Mouse (Mus musculus) midbrain, embryonic 12.5 days (tissue): ENCODE data around the gene Sidt1. TPM values are rescaled to one million over a fixed set of nuclear protein-coding genes. Genes with fewer than 3 reads are reported as not detected.

Source experiments
- ATAC-seq: fragments of 200-750 bp; cut with Nextera tagmentation; 2 replicates; pipeline ENCODE4 v1.8.0; 2017; ENCODE audit warnings: low read depth, moderate TSS enrichment, moderate library complexity; ENCODE audit not compliant: low FRiP score
- H3K27ac ChIP-seq: fragments of 300-500 bp; sonication (generic); replicated peaks from 2 replicates; pipeline ENCODE4 v1.5.1; 2016; ENCODE audit warnings: mild to moderate bottlenecking
- H3K27me3 ChIP-seq: fragments of 300-500 bp; sonication (generic); 2 replicates; pipeline ENCODE4 v1.6.1; 2016; ENCODE audit warnings: mild to moderate bottlenecking
- H3K36me3 ChIP-seq: fragments of 300-500 bp; sonication (generic); 2 replicates; pipeline ENCODE4 v1.6.1; 2016
- H3K4me1 ChIP-seq: fragments of 300-500 bp; sonication (generic); 2 replicates; pipeline ENCODE4 v1.6.1; 2016
- H3K4me2 ChIP-seq: fragments of 300-500 bp; sonication (generic); replicated peaks from 2 replicates; pipeline ENCODE4 v1.6.1; 2016; ENCODE audit warnings: mild to moderate bottlenecking, moderate library complexity
- H3K4me3 ChIP-seq: fragments of 300-500 bp; sonication (generic); 2 replicates; pipeline ENCODE4 v1.5.1; 2016; ENCODE audit warnings: mild to moderate bottlenecking
- H3K9ac ChIP-seq: fragments of 300-500 bp; sonication (generic); replicated peaks from 2 replicates; pipeline ENCODE4 v1.6.1; 2016; ENCODE audit warnings: mild to moderate bottlenecking, moderate library complexity
- H3K9me3 ChIP-seq: fragments of 300-500 bp; sonication (generic); 2 replicates; pipeline ENCODE4 v1.6.1; 2016; ENCODE audit warnings: mild to moderate bottlenecking
- WGBS: fragments of 180-500 bp; shearing (Covaris S2); methylation state at CpG from one replicate; pipeline ENCODE4 v1.1.7; 2016; 5-methylcytosine and 5-hydroxymethylcytosine counted together
- polyA plus RNA-seq: library from polyadenylated mRNA; unstranded; fragments of >200 nt; fragmentation: Nextera tagmentation; extraction: Ambion mirVana; gene quantifications from 2 replicates; pipeline ENCODE4 v1.2.1, GENCODE M21; 2016

The Sidt1 gene
- polyA plus RNA-seq, 1 experiment from 2014 or later = 0.98 TPM

DNA sequence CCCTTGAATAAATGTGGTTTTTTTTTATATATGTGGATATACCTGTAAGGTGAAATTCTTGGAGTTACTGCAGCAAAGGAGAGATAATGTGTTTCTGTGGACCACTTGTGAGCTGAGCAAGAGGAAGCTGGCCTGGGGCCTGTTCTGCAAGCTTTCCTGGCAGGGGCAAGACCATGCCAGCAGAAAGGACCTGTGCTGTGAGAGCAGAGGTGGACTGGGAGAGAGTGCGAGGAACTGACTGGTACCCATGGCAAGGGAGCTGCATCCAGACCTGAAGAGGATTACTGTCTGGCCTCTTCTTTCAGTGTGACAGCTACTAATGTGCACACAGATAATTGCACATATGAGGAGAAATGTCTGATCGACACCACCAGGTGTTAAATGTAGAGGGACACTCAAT lies 142.0 kb downstream of the Sidt1 start:
- no peak overlapping the region for H3K9ac ChIP-seq
- no peaks in the 10 kb centered on the region for H3K4me1 ChIP-seq
- H3K4me2 ChIP-seq = no peak overlapping the region
- no peak for ATAC-seq
- H3K27ac ChIP-seq = no peak overlapping the region
- H3K36me3 ChIP-seq = peaks cover 6% of the 10 kb centered on the region
- H3K27me3 ChIP-seq = no peaks in the 10 kb centered on the region
- 90% methylated on average over 2 of the region's 2 CpGs for WGBS
- no peak overlapping the region for H3K4me3 ChIP-seq
- H3K9me3 ChIP-seq = peaks cover 5% of the 10 kb centered on the region

Other genes with a start within 250 kb of the Sidt1 start
- gene Atp6v1a, start 193.5 kb downstream of the Sidt1 start, polyA plus RNA-seq = 54.6 and 59.8 TPM in 2 replicates
- 101 and 106 TPM in 2 replicates for gene Naa50, start 193.4 kb downstream of the Sidt1 start, polyA plus RNA-seq
- gene Usf3, start 159.9 kb downstream of the Sidt1 start, polyA plus RNA-seq = 4.1 TPM in 2 replicates
- 26.6 and 34.4 TPM in 2 replicates for gene Spice1, start 13.9 kb upstream of the Sidt1 start, polyA plus RNA-seq
- gene Cfap44, start 61.6 kb upstream of the Sidt1 start, polyA plus RNA-seq = 1.8 TPM in 2 replicates
- gene Boc, start 225.7 kb upstream of the Sidt1 start, polyA plus RNA-seq = 52.4 and 67.7 TPM in 2 replicates